Mouse (Mus musculus) kidney, postnatal 4 days (tissue): ENCODE results near the gene Selenon.
A peak's percentile ranks its signal among the peaks of the same experiment; 100 is the strongest.

Experiments
- DNase-seq, 2 experiments: peaks; one replicate each; pipeline ENCODE4 v3.0.0; 2021; ENCODE audit warnings: mixed read lengths in 2 of 2

Gene Selenon

GRCm38 (mm10) chr4:134542726-134543125 is 9.2 kb downstream of the Selenon start:
- DNase-seq, result no peak

GRCm38 (mm10) chr4:134538997-134539580 is 12.9 kb downstream of the Selenon start:
- no peak for DNase-seq

- no peak for DNase-seq
Measured at GRCm38 (mm10) chr4:134535787-134536151, 16.2 kb downstream of the Selenon start.

- DNase-seq, result peak; percentile 97 to 99
Measured at GRCm38 (mm10) chr4:134534932-134535786, 16.8 kb downstream of the Selenon start, which contains the start of gene Mtfr1l. TSS of gene Mtfr1l (minus strand) at chr4:134535387.

- DNase-seq, result peak; percentile 82 to 88
Measured at GRCm38 (mm10) chr4:134534124-134534886, 17.7 kb downstream of the Selenon start.

- DNase-seq, result no peak
Measured at GRCm38 (mm10) chr4:134533421-134533820, 18.5 kb downstream of the Selenon start.

- DNase-seq, result no peak
Measured at GRCm38 (mm10) chr4:134532928-134533327, 19.0 kb downstream of the Selenon start.

GRCm38 (mm10) chr4:134526220-134526619 is 25.7 kb downstream of the Selenon start:
- DNase-seq, result no peak

GRCm38 (mm10) chr4:134525806-134526205 is 26.2 kb downstream of the Selenon start:
- no peak for DNase-seq

- DNase-seq, result no peak
Measured at GRCm38 (mm10) chr4:134523447-134523846, 28.5 kb downstream of the Selenon start.

- no peak for DNase-seq
Measured at GRCm38 (mm10) chr4:134519281-134519680, 32.7 kb downstream of the Selenon start.

- DNase-seq, result no peak
Measured at GRCm38 (mm10) chr4:134518541-134518940, 33.4 kb downstream of the Selenon start.

GRCm38 (mm10) chr4:134517719-134518118 is 34.2 kb downstream of the Selenon start:
- no peak for DNase-seq

- DNase-seq, result peak in 1 of 2 experiments; percentile 35
Measured at GRCm38 (mm10) chr4:134516981-134517380, 35.0 kb downstream of the Selenon start.

- DNase-seq, result no peak
Measured at GRCm38 (mm10) chr4:134515614-134516013, 36.4 kb downstream of the Selenon start.

- no peak for DNase-seq
Measured at GRCm38 (mm10) chr4:134514309-134514930, 37.5 kb downstream of the Selenon start.

- peak; percentile 88 to 92 for DNase-seq
Measured at GRCm38 (mm10) chr4:134512798-134513197, 39.2 kb downstream of the Selenon start.

GRCm38 (mm10) chr4:134511730-134512129 is 40.2 kb downstream of the Selenon start:
- no peak for DNase-seq

- peak; percentile 98 for DNase-seq
Measured at GRCm38 (mm10) chr4:134510845-134511411, 41.0 kb downstream of the Selenon start, which contains the start of gene Aunip. TSS of gene Aunip (plus strand) at chr4:134510999.

GRCm38 (mm10) chr4:134510396-134510795 is 41.6 kb downstream of the Selenon start:
- no peak for DNase-seq

- DNase-seq, result no peak
Measured at GRCm38 (mm10) chr4:134506713-134507112, 45.3 kb downstream of the Selenon start.

GRCm38 (mm10) chr4:134505966-134506594 is 45.9 kb downstream of the Selenon start:
- no peak for DNase-seq
